Mouse (Mus musculus) thymus, adult 18-20 months (tissue): ENCODE results near the gene Dab2ip.

Source experiments
- DNase-seq, 2 experiments: peaks; one replicate each; pipeline ENCODE4 v3.0.0; 2022; ENCODE audit warnings: mixed read lengths in 2 of 2

The Dab2ip gene

GRCm38 (mm10) chr2:35559551-35559835 lies 1.4 kb downstream of the Dab2ip start:
- DNase-seq: no peak

- no peak for DNase-seq
These were observed 5.7 kb downstream of the Dab2ip start for GRCm38 (mm10) chr2:35563722-35564121.

GRCm38 (mm10) chr2:35565051-35565836 lies 7.2 kb downstream of the Dab2ip start:
- DNase-seq: no peak

DNA sequence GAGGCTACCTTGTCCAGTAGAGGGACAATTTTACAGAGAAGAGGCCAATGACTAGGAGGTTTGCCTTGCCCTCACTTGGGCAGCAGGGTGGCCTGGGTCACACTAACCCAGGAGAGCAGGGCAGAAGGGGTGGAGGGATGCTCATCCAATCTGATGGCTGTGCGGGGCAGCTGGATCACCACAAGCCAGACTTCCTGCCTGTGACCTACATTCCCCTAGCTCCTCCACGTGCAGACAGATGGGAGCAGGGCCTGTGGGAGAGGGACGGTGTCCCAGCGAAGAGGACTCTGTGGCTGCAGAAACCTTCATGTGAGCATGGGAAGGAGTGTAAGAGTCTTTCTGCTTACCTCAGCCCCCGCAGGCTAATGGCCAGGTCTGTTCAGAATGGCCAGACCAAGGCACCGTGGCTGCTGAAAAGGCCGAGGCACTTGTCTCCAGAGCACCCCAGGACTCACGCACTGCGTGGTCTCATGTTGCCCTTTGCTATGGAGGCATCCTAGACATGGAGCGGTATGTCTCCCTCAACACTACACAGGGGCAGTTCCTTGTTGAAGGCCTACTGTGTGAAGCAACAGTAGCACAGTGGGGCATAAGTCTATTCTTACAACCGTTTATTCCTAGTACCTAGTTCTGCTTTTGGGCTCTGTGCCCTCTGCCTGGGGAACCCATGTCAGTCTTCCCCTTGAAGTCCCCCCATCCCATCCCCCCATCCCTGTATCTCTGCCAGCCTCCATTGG lies 9.1 kb downstream of the Dab2ip start:
- DNase-seq: no peak

DNA sequence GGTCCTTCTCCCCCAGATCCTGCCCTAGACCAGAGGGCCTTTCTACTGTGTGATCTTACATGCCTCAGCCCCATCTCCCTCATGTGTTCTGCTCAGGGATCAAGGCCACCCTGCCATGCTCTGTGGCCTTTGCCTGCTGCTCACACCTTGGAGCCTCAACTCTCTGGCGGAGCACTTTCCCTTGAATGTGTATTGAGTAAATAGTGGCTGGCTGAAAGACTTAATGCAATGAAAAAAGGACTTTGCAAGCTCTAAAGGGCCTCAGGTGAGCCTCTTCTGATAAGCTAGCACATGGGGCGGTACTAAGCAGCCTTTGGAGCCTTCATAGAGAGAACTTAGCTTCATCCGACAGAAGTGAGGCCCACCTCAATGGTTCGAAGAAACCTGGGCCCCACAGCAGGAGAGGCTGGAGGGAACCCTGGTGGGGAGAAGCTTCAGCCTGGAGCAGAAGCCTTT lies 9.7 kb downstream of the Dab2ip start:
- no peak for DNase-seq

DNA sequence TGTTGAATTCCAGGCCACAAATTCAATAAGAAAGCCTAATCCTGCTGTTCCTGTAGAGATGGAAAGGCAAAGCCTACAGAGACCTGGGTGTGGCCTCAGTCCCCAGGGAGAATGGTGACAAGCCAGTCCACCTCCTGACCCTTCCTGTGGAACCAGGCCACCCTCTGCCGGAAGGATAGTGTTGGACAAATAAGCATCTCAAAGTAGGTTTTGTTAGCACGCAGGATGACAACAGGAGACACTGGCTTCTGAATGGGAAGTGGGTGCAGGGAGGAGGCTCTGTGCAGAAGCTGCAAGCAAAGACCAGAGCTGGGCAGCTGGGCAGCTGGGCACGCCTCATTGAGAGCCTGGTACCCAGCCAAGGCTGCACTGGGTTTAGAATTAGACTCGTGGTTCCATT lies 12.7 kb downstream of the Dab2ip start:
- DNase-seq: no peak

GRCm38 (mm10) chr2:35574643-35575042 lies 16.6 kb downstream of the Dab2ip start:
- no peak for DNase-seq

DNA sequence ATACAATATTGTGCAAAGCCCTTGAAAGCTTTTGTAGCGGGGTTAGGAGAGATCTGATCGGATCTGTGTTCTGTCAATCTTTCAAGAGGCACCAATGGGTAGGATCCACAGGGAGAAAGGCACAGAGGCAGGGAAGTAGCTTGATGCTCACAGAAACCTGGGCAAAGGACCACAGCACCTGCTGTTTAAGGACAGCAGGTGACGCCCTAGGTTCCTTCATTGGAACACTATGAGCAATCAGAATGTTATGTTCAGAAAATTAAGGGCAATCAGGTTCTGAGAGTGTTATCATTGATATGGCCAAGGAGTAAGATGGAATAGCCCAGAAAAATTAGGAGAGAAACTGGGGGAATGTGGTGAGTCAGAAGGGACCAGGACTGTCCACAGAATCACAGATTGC lies 18.6 kb downstream of the Dab2ip start:
- no peak for DNase-seq

- no peak for DNase-seq
These were observed 22.0 kb downstream of the Dab2ip start for GRCm38 (mm10) chr2:35580111-35580510.

DNA sequence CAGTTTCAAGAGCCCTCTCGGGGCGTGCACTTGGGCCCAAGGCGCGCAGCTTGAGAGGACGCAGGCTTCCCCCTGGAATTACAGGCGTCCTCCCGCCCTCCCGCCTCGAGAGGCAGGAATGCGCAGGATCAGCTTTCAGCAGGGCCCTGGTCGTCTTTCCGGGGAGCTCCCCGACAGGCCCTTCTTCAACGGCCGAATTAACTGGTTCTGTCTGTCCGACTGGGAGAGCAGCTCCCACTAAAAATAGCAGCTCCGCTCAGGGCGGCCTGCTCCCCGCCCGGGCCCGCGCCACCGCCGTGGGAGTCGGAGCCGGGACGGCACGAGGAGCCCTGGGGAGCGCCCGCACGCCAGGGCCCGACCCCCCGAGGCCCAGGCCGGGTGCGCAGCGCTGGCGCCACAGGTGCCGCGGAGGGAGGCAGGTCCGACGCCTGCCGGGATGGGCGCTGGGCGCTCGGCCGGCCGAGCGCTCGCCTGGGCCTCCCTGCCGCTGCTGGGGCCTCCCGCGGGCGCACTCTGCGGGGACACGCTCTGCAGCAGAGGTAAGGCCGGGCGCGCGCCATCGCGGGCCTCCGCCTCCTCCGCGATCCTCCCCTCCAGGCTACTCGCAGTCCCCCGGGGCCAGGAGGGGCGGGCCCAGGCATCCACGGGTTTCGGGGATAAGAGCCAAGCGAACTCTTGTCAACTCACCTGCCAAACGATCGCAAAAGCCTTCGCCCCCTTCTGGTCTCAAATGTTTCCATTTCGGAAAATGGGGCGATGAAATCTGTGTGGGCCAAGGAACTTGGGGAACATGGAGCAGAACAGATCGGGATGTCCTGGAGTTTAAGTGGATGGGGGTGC lies 23.7 kb downstream of the Dab2ip start:
- no peak for DNase-seq

- no peak for DNase-seq
These were observed 24.4 kb downstream of the Dab2ip start for GRCm38 (mm10) chr2:35582341-35582941.

GRCm38 (mm10) chr2:35583406-35583805 lies 25.3 kb downstream of the Dab2ip start:
- no peak for DNase-seq

GRCm38 (mm10) chr2:35584011-35584410 lies 25.9 kb downstream of the Dab2ip start:
- no peak for DNase-seq

DNA sequence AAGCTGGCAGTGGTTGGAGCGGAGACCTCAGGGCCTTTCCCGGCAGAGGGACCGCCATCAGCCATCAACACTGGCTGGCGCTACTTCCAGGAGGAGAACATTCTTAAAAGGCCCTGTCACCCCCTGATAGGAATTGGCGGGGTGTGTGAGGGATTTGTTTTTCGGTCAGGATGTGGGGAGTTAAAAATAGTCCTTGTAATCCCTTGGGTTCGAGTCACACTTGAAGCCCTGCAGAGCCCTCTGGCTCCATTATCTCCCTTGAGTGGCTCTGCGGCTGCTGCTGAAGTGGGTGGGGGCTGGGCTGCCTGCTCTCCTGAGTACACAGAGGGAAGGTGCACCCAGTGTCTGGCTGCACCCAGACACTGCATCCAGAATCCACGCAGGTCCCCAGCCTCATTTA lies 30.3 kb downstream of the Dab2ip start:
- no peak for DNase-seq

GRCm38 (mm10) chr2:35589385-35589784 lies 31.3 kb downstream of the Dab2ip start:
- no peak for DNase-seq

- no peak for DNase-seq
These were observed 31.7 kb downstream of the Dab2ip start for GRCm38 (mm10) chr2:35589800-35590199.

DNA sequence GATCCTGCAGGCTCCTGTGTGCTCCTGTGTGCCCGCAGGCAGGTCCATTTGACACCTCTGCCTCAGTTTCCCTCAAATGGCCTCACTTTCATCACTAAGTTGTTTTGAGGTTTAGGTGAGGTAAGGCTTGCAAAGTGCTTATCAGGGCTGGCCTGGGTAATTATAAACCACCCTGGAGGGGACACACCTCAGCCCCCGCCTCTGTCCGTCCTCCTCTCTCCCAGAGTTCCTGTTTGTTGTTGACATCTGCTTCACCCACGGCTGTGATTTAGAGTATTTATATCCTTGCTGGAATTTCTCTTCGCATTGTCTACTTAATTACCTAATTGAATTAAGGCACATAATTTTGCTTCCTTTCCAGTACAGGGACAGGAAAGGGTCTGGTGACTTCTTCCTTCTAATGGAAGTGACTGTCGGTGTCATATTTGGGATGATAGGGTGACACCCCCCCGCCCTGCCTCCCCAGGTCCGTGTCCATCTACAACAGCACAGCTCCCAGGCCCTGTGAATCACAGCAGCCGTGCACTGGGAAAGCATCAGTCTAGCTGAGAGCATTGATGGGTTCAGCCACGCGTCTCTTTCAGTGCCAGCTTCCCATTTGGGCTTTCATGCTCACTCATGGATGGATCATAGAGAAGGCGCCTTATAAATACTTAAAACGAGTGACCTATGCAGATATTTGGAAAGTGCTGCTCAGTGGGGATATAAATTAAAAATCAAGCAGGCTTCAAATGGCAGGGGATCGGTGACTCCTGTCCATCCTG lies 34.1 kb downstream of the Dab2ip start:
- no peak for DNase-seq

DNA sequence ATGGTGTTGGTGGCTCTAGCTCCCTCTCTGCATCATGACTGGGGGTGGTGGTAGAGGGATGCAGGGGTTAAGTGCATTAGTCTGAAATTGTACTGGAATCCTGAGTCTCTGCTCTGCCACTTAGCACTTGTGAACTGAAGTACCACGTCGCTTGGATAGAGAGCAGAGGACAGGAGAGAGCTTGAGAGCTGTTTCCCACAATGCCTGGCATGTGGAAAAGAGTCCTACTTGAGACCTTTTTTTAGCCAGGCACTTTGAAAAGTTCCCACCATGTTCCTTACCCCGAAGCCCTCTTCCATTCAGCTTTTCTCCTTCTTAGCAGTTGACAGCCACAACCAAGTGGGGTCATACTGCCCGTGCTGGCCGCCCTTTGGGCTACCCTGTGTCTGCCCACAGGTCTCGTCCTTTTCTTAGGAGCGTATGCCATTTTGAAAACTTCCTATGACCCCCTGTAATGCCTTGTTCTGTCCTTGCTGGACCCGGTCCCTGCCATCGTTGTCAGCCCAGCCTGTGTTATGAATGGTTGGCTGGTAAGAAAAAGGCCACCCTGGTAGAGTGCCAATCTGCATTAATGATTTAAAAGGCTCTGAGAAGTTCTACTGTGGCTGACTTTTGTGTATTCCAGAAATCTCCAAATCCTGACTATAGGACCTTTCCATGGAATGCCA lies 34.8 kb downstream of the Dab2ip start:
- DNase-seq: no peak

GRCm38 (mm10) chr2:35593889-35594288 lies 35.8 kb downstream of the Dab2ip start:
- no peak for DNase-seq

- DNase-seq: no peak
These were observed 37.0 kb downstream of the Dab2ip start for GRCm38 (mm10) chr2:35595102-35595501.

DNA sequence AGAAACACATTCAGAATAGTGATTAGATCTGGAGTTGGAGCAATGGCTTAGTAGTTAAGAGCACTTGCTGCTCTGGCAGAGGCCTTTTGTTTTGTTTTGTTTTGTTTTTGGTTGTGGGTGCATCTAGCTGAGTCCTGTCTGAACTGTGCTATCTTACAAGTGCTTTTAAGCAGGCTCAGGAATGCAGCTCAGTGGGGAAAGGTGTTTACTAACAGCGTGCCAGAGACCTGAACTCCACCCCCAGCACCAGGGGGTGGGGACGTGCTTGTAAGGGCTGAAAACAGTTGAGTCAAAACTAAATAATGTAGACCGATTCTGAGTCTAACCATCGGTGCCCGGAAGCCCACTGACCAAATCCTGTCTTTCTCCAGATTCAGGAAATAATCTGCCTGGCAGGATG lies 37.7 kb downstream of the Dab2ip start:
- no peak for DNase-seq

- DNase-seq: no peak
These were observed 38.7 kb downstream of the Dab2ip start for GRCm38 (mm10) chr2:35596796-35597195.
